Mouse (Mus musculus) forebrain, embryonic 10.5 days (tissue): ENCODE results near the gene Pex11g. TPM values are rescaled to one million over a fixed set of nuclear protein-coding genes. Genes with fewer than 3 reads are reported as not detected.

ENCODE experiments used
- DNase-seq: peaks from one replicate; pipeline ENCODE4 v3.0.0-alpha.2; 2017; ENCODE audit warnings: low spot score; ENCODE audit errors: extremely low spot score
- H3K27ac ChIP-seq: fragments of 300-500 bp; sonication (generic); 2 replicates; pipeline ENCODE4 v1.5.1; 2016; ENCODE audit warnings: mild to moderate bottlenecking
- H3K27me3 ChIP-seq: fragments of 300-500 bp; sonication (generic); 2 replicates; pipeline ENCODE4 v1.6.1; 2016; ENCODE audit warnings: mild to moderate bottlenecking; ENCODE audit not compliant: poor library complexity, severe bottlenecking
- H3K36me3 ChIP-seq: fragments of 300-500 bp; sonication (generic); replicated peaks from 2 replicates; pipeline ENCODE4 v1.6.1; 2016; ENCODE audit warnings: mild to moderate bottlenecking, moderate library complexity
- H3K4me1 ChIP-seq: fragments of 300-500 bp; sonication (generic); 2 replicates; pipeline ENCODE4 v1.6.1; 2016
- H3K4me3 ChIP-seq: fragments of 300-500 bp; sonication (generic); 2 replicates; pipeline ENCODE4 v1.5.1; 2016; ENCODE audit warnings: mild to moderate bottlenecking, moderate library complexity
- H3K9me3 ChIP-seq: fragments of 300-500 bp; sonication (generic); 2 replicates; pipeline ENCODE4 v1.6.1; 2016; ENCODE audit warnings: mild to moderate bottlenecking, moderate library complexity
- WGBS: fragments of 180-500 bp; shearing (Covaris S2); methylation state at CpG from one replicate; pipeline ENCODE4 v1.1.7; 2016; 5-methylcytosine and 5-hydroxymethylcytosine counted together
- polyA plus RNA-seq: library from polyadenylated mRNA; unstranded; fragments of >200 nt; fragmentation: Nextera tagmentation; extraction: Ambion mirVana; gene quantifications from 2 replicates; pipeline ENCODE4 v1.2.1, GENCODE M21; 2016

Pex11g gene
- polyA plus RNA-seq, result 4.5 and 5.8 TPM in 2 replicates

DNA sequence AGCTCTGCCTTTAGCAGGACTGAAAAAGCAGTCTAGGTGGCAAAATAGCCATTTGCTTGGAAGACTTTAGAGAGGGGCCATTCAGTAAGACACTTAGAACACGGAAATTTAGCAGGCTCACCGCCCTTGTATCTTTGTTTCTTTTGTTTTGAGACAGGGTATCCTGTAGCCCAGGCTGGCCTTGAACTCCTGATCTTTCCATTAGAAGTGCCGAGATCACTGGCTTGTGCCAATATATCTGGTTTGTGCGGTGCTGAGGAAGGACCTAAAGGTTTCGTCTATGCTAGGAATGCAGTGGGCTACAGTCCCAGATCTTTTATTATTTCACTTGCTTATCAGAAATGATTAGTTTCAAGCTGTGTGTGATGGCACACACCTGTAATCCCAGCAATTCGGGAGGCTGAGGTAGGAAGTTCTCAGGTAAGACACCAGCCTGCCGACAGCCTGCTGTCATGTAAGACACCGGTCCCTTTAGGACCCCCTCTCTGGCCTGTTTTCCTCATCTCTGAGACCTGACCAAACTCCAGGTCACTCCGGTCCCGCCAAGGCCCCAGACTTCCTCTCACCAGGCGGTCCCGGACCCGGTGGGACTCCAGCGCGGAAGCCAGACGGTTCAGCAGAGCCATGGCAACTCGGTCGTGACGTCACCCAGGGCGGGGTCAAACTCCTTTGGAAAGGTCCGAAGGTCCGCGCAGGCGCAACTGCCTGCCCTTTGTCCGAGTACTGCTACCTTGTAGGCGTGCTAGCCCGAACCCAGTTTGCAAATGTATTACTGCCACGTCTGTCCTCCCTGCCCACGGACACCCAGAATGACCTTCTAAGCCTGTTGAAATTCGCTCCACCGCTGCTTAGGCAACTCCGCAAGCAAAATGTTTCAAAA, at the start of gene Pex11g:
TSS of gene Pex11g (minus strand) at position 675 of the 880 bp plus-strand sequence.
- H3K4me1 ChIP-seq, result peaks cover 11% of the 10 kb centered on the region
- H3K27ac ChIP-seq, result peak within 1 kb of the TSS; percentile 94
- peak; percentile 99 for DNase-seq
- 9% methylated on average over 32 of the region's 32 CpGs for WGBS
- peak within 1 kb of the TSS; percentile 53 for H3K4me3 ChIP-seq
- no peaks in the 10 kb centered on the region for H3K36me3 ChIP-seq
- H3K9me3 ChIP-seq, result no peaks in the 10 kb centered on the region
- no peaks in the 10 kb centered on the region for H3K27me3 ChIP-seq

- Histone ChIP-seq H3K27ac (peak overlapping the region; percentile 83), H3K27me3 (no peaks in the 10 kb centered on the region), H3K4me1 (peaks cover 24% of the 10 kb centered on the region), H3K4me3 (peak overlapping the region; percentile 66), H3K36me3 (peaks cover 34% of the 10 kb centered on the region), H3K9me3 (no peaks in the 10 kb centered on the region)
- DNase-seq, result no peak
- WGBS, result 9% methylated on average over 16 of the region's 16 CpGs
Observed at GRCm38 (mm10) chr8:3517117-3517495, 49.6 kb upstream of the Pex11g start.

- peak overlapping the region; percentile 83 for H3K27ac ChIP-seq
- H3K4me3 ChIP-seq, result peak overlapping the region; percentile 66
- 2% methylated on average over 36 of the region's 36 CpGs for WGBS
- peaks cover 24% of the 10 kb centered on the region for H3K4me1 ChIP-seq
- DNase-seq, result peak; percentile 90
- no peaks in the 10 kb centered on the region for H3K9me3 ChIP-seq
- no peaks in the 10 kb centered on the region for H3K27me3 ChIP-seq
- H3K36me3 ChIP-seq, result peaks cover 34% of the 10 kb centered on the region
Observed at GRCm38 (mm10) chr8:3516450-3517116, 49.1 kb upstream of the Pex11g start.

GRCm38 (mm10) chr8:3515771-3516417, 48.4 kb upstream of the Pex11g start:
- WGBS, result under 1% methylated on average over 25 of the region's 25 CpGs
- Histone ChIP-seq H3K4me1 (peaks cover 24% of the 10 kb centered on the region), H3K27ac (peak overlapping the region; percentile 83), H3K9me3 (no peaks in the 10 kb centered on the region), H3K27me3 (no peaks in the 10 kb centered on the region), H3K36me3 (peaks cover 36% of the 10 kb centered on the region), H3K4me3 (peak overlapping the region; percentile 66)
- peak; percentile 47 for DNase-seq

DNA sequence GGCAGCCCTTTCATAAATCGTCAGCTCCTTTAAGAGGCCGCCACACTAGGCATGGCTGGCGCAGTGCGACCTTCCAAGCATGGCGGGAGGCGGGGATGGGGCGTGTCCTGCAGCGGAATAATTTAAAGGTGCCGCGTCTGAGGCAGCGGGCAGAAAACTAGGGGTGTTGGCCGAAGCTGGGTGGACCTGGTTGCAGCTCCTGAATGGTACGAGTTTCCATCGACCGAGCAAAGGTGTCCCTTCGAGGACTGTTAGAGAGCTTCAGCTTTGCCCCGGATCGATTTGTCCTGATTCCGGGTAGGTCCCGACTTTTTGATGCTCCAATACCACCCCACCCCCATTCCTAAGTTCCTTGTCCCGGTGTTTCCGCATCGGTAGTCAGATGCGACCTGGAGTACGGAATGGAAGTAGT, 47.8 kb upstream of the Pex11g start, which contains the start of gene Pnpla6:
TSS of gene Pnpla6 (plus strand) at position 125 of the 412 bp plus-strand sequence.
- Histone ChIP-seq H3K4me3 (peak within 1 kb of the TSS; percentile 66), H3K27me3 (no peaks in the 10 kb centered on the region), H3K27ac (peak within 1 kb of the TSS; percentile 83), H3K9me3 (no peaks in the 10 kb centered on the region), H3K4me1 (peaks cover 24% of the 10 kb centered on the region), H3K36me3 (peaks cover 42% of the 10 kb centered on the region)
- DNase-seq, result peak; percentile 86
- WGBS, result under 1% methylated on average over 25 of the region's 25 CpGs

GRCm38 (mm10) chr8:3514681-3515247, 47.3 kb upstream of the Pex11g start:
- Histone ChIP-seq H3K27me3 (no peaks in the 10 kb centered on the region), H3K4me3 (peak overlapping the region; percentile 66), H3K9me3 (no peaks in the 10 kb centered on the region), H3K4me1 (peaks cover 24% of the 10 kb centered on the region), H3K27ac (peak overlapping the region; percentile 83), H3K36me3 (peaks cover 47% of the 10 kb centered on the region)
- 34% methylated on average over 13 of the region's 13 CpGs for WGBS
- no peak for DNase-seq

GRCm38 (mm10) chr8:3507979-3508754, 40.7 kb upstream of the Pex11g start:
- no peaks in the 10 kb centered on the region for H3K4me1 ChIP-seq
- no peak overlapping the region for H3K27ac ChIP-seq
- no peaks in the 10 kb centered on the region for H3K27me3 ChIP-seq
- H3K36me3 ChIP-seq, result peaks cover 86% of the 10 kb centered on the region
- H3K9me3 ChIP-seq, result no peaks in the 10 kb centered on the region
- 88% methylated on average over 6 of the region's 6 CpGs for WGBS
- no peak for DNase-seq
- no peak overlapping the region for H3K4me3 ChIP-seq

DNA sequence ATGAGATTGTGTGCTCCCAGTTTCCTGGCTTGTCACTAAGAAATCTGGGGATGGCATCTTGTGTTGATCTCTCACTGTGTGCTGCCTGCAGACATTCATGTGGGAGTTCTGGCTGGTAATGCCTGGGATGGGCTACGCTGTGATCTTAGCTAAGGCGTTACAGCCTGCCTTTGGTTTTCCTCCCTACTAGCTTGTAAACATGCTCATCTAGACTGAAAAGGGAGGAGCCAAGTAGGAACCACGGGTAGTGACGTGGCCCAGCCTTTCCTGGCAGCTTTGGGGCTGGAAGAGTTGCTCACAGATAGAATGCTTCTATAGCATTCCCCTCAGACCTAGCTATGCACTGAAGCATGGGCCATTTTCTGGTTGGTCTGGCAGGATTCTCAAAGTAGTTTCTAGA, 34.7 kb upstream of the Pex11g start:
- Histone ChIP-seq H3K4me3 (no peak overlapping the region; the same call in 1 of the 2 replicates), H3K4me1 (peaks cover 28% of the 10 kb centered on the region), H3K36me3 (peaks cover 44% of the 10 kb centered on the region), H3K27me3 (no peaks in the 10 kb centered on the region), H3K27ac (no peak overlapping the region), H3K9me3 (0 out of 2 replicates have a peak, but pooled peaks cover 3% of the 10 kb centered on the region)
- no peak for DNase-seq
- 84% methylated on average over 4 of the region's 4 CpGs for WGBS

DNA sequence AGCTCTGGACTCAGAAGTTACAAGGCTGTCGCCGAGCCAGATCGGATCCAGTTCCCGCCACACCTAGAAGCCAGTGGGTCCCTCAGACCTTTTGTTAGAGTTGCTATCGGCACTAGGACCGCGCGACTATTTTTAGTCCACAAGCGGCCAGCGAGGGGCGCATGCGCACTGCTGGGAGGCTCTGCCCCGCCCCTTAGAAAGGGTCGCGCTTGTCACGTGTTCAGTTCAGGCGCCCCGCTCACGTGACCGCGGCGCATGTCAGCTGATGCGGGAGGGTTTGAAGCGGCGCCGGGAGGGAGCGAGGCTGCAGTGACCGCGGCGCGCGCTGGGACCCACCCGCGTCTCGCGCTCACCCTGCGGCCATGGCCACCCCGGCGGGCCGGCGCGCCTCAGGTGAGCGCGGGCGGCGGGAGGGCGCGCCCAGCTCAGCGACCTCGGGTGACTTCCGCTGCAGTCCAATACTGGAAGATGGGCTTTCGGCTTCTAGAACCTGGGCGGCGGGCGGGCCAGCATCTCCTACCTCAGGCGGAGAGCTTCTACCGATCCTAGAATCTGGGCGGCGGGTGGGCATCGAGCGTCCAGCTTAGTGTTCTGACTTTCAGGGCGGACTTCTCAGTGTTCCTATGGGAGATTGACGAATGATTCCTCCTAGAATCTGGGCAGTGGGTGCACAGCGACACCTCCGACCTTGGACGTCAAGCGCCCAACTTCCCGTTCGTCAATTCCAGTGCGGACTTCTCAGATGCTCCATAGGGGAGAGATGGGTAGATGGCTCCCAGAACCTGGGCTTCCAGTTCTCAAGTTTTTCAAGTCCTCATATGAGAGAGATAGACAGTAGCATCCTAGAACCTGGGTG, 33.0 kb upstream of the Pex11g start, which contains the start of gene Mcoln1:
TSS of gene Mcoln1 (plus strand) at position 223 of the 856 bp plus-strand sequence.
- Histone ChIP-seq H3K4me3 (peak within 1 kb of the TSS; percentile 83), H3K27me3 (no peaks in the 10 kb centered on the region), H3K36me3 (peaks cover 44% of the 10 kb centered on the region), H3K9me3 (peaks cover 18% of the 10 kb centered on the region), H3K27ac (peak within 1 kb of the TSS; percentile 93), H3K4me1 (peaks cover 32% of the 10 kb centered on the region)
- under 1% methylated on average over 70 of the region's 70 CpGs for whole genome bisulfite sequencing
- peak; percentile 98 for DNase-seq

- peaks cover 32% of the 10 kb centered on the region for H3K4me1 ChIP-seq
- H3K27me3 ChIP-seq, result no peaks in the 10 kb centered on the region
- WGBS, result 10% methylated on average over 8 of the region's 8 CpGs
- H3K27ac ChIP-seq, result peak overlapping the region; percentile 93
- peaks cover 26% of the 10 kb centered on the region for H3K9me3 ChIP-seq
- H3K36me3 ChIP-seq, result peaks cover 50% of the 10 kb centered on the region
- peak overlapping the region; percentile 83 for H3K4me3 ChIP-seq
- no peak for DNase-seq
Observed at GRCm38 (mm10) chr8:3499751-3500150, 32.3 kb upstream of the Pex11g start.

GRCm38 (mm10) chr8:3498583-3498982, 31.1 kb upstream of the Pex11g start:
- WGBS, result 90% methylated on average over 3 of the region's 3 CpGs
- Histone ChIP-seq H3K27me3 (no peaks in the 10 kb centered on the region), H3K4me1 (peaks cover 39% of the 10 kb centered on the region), H3K27ac (no peak overlapping the region), H3K36me3 (peaks cover 50% of the 10 kb centered on the region), H3K4me3 (no peak overlapping the region), H3K9me3 (peaks cover 31% of the 10 kb centered on the region)
- no peak for DNase-seq
